Mouse (Mus musculus) right cerebral cortex, postnatal 36 days (tissue): ENCODE data around the gene Kcnd2.

Source experiments
- DNase-seq, 2 experiments: peaks; one replicate each; pipeline ENCODE4 v3.0.0; 2022; ENCODE audit warnings: low spot score in 2 of 2, mixed read lengths in 1 of 2

Kcnd2 gene

GRCm38 (mm10) chr6:21686388-21686787, 471.1 kb downstream of the Kcnd2 start:
- no peak for DNase-seq

GRCm38 (mm10) chr6:21692861-21693350, 477.6 kb downstream of the Kcnd2 start:
- no peak for DNase-seq

GRCm38 (mm10) chr6:21697641-21698040, 482.3 kb downstream of the Kcnd2 start:
- DNase-seq = no peak

- DNase-seq = no peak
Measured at GRCm38 (mm10) chr6:21701131-21701530, 485.8 kb downstream of the Kcnd2 start.

- DNase-seq = no peak
Measured at GRCm38 (mm10) chr6:21709228-21709627, 493.9 kb downstream of the Kcnd2 start.

GRCm38 (mm10) chr6:21719121-21719520, 503.8 kb downstream of the Kcnd2 start:
- DNase-seq = no peak

GRCm38 (mm10) chr6:21722238-21722637, 506.9 kb downstream of the Kcnd2 start:
- DNase-seq = no peak

GRCm38 (mm10) chr6:21740606-21741005, 525.3 kb downstream of the Kcnd2 start:
- DNase-seq = no peak

GRCm38 (mm10) chr6:21744615-21745266, 529.4 kb downstream of the Kcnd2 start:
- DNase-seq = no peak

GRCm38 (mm10) chr6:21747536-21747935, 532.2 kb downstream of the Kcnd2 start:
- no peak for DNase-seq

GRCm38 (mm10) chr6:21767787-21768221, 552.5 kb downstream of the Kcnd2 start:
- no peak for DNase-seq

- DNase-seq = no peak
Measured at GRCm38 (mm10) chr6:21768745-21769446, 553.6 kb downstream of the Kcnd2 start.

- no peak for DNase-seq
Measured at GRCm38 (mm10) chr6:21769447-21769809, 554.1 kb downstream of the Kcnd2 start.

GRCm38 (mm10) chr6:21774213-21774916, 559.1 kb downstream of the Kcnd2 start:
- DNase-seq = no peak
